Mouse (Mus musculus): ENCODE measurements around the gene Sfrp5. TPM values are rescaled to one million over a fixed set of nuclear protein-coding genes. Genes with fewer than 3 reads are reported as not detected.

Sfrp5 gene
- polyA plus RNA-seq, 1 experiment from 2014 or later, result 0.60 TPM

GRCm38 (mm10) chr19:42205201-42205600, 3.1 kb upstream of the Sfrp5 start:
- H3K4me1 ChIP-seq (replicated peaks; ENCODE audit: control insufficient read depth, insufficient read depth, low read length), result no peaks in the 10 kb centered on the region; the same call in 1 of the 2 replicates
- H3K36me3 ChIP-seq (ENCODE audit: control insufficient read depth, insufficient read depth, low read length), result no peaks in the 10 kb centered on the region
- H3K27me3 ChIP-seq (ENCODE audit: control insufficient read depth, insufficient read depth, low read depth, low read length), result peaks cover 37% of the 10 kb centered on the region
- WGBS, result 80% methylated on average over 8 of the region's 8 CpGs
- no peak overlapping the region for H3K9ac ChIP-seq (ENCODE audit: low read length)
- H3K4me3 ChIP-seq (ENCODE audit: low read length), result no peak overlapping the region
- no peak overlapping the region for H3K27ac ChIP-seq (ENCODE audit: low read length)
- ATAC-seq (ENCODE audit: low read depth), result no peak
- H3K9me3 ChIP-seq (ENCODE audit: control insufficient read depth, low read length), result no peaks in the 10 kb centered on the region
- no peak overlapping the region for H3K4me2 ChIP-seq (ENCODE audit: low read depth, low read length)

GRCm38 (mm10) chr19:42204306-42204705, 2.3 kb upstream of the Sfrp5 start:
- no peak for ATAC-seq (ENCODE audit: low read depth)
- H3K9me3 ChIP-seq (ENCODE audit: control insufficient read depth, low read length), result no peaks in the 10 kb centered on the region
- H3K27me3 ChIP-seq (ENCODE audit: control insufficient read depth, insufficient read depth, low read depth, low read length), result peaks cover 45% of the 10 kb centered on the region
- no peak overlapping the region for H3K4me3 ChIP-seq (ENCODE audit: low read length)
- H3K27ac ChIP-seq (ENCODE audit: low read length), result no peak overlapping the region
- 71% methylated on average over 4 of the region's 4 CpGs for WGBS
- H3K9ac ChIP-seq (ENCODE audit: low read length), result no peak overlapping the region
- no peaks in the 10 kb centered on the region; the same call in 1 of the 2 replicates for H3K4me1 ChIP-seq (replicated peaks; ENCODE audit: control insufficient read depth, insufficient read depth, low read length)
- H3K36me3 ChIP-seq (ENCODE audit: control insufficient read depth, insufficient read depth, low read length), result no peaks in the 10 kb centered on the region
- H3K4me2 ChIP-seq (ENCODE audit: low read depth, low read length), result no peak overlapping the region

- Histone ChIP-seq H3K27ac (ENCODE audit: low read length) (no peak overlapping the region), H3K9ac (ENCODE audit: low read length) (no peak overlapping the region), H3K4me1 (replicated peaks; ENCODE audit: control insufficient read depth, insufficient read depth, low read length) (no peaks in the 10 kb centered on the region; the same call in 1 of the 2 replicates), H3K4me2 (ENCODE audit: low read depth, low read length) (no peak overlapping the region; the same call in 1 of the 2 replicates), H3K36me3 (ENCODE audit: control insufficient read depth, insufficient read depth, low read length) (no peaks in the 10 kb centered on the region), H3K9me3 (ENCODE audit: control insufficient read depth, low read length) (no peaks in the 10 kb centered on the region), H3K27me3 (ENCODE audit: control insufficient read depth, insufficient read depth, low read depth, low read length) (peaks cover 53% of the 10 kb centered on the region), H3K4me3 (ENCODE audit: low read length) (no peak overlapping the region)
- WGBS, result 27% methylated on average over 8 of the region's 8 CpGs
- no peak for ATAC-seq (ENCODE audit: low read depth)
Measured at GRCm38 (mm10) chr19:42202467-42202866, 415 bp upstream of the Sfrp5 start.

- Histone ChIP-seq H3K9me3 (ENCODE audit: control insufficient read depth, low read length) (no peaks in the 10 kb centered on the region), H3K4me3 (ENCODE audit: low read length) (no peak overlapping the region), H3K9ac (ENCODE audit: low read length) (no peak overlapping the region), H3K4me1 (replicated peaks; ENCODE audit: control insufficient read depth, insufficient read depth, low read length) (peaks cover 8% of the 10 kb centered on the region; the same call in 1 of the 2 replicates), H3K4me2 (ENCODE audit: low read depth, low read length) (no peak overlapping the region), H3K27me3 (ENCODE audit: control insufficient read depth, insufficient read depth, low read depth, low read length) (peaks cover 44% of the 10 kb centered on the region), H3K36me3 (ENCODE audit: control insufficient read depth, insufficient read depth, low read length) (no peaks in the 10 kb centered on the region), H3K27ac (ENCODE audit: low read length) (no peak overlapping the region)
- WGBS, result 46% methylated on average over 11 of the region's 11 CpGs
- ATAC-seq (ENCODE audit: low read depth), result no peak
Measured at GRCm38 (mm10) chr19:42198026-42198425, 4.0 kb downstream of the Sfrp5 start.

- WGBS, result 51% methylated on average over 4 of the region's 4 CpGs
- no peak for ATAC-seq (ENCODE audit: low read depth)
- H3K27ac ChIP-seq (ENCODE audit: low read length), result peak overlapping the region; percentile 70
Measured at GRCm38 (mm10) chr19:42197066-42197465, 5.0 kb downstream of the Sfrp5 start.

GRCm38 (mm10) chr19:42196378-42196777, 5.7 kb downstream of the Sfrp5 start:
- Histone ChIP-seq H3K4me1 (replicated peaks; ENCODE audit: control insufficient read depth, insufficient read depth, low read length) (peaks cover 8% of the 10 kb centered on the region; the same call in 1 of the 2 replicates), H3K36me3 (ENCODE audit: control insufficient read depth, insufficient read depth, low read length) (peaks cover 6% of the 10 kb centered on the region), H3K27ac (ENCODE audit: low read length) (peak overlapping the region; percentile 70), H3K27me3 (ENCODE audit: control insufficient read depth, insufficient read depth, low read depth, low read length) (peaks cover 28% of the 10 kb centered on the region), H3K4me3 (ENCODE audit: low read length) (no peak overlapping the region), H3K4me2 (ENCODE audit: low read depth, low read length) (no peak overlapping the region), H3K9ac (ENCODE audit: low read length) (no peak overlapping the region), H3K9me3 (ENCODE audit: control insufficient read depth, low read length) (no peaks in the 10 kb centered on the region)
- 33% methylated on average over 4 of the region's 4 CpGs for WGBS
- ATAC-seq (ENCODE audit: low read depth), result peak; percentile 68

More at GRCm38 (mm10) chr19:42197066-42197465, 5.0 kb downstream of the Sfrp5 start:
- no peak overlapping the region for H3K4me3 ChIP-seq (ENCODE audit: low read length)
- H3K36me3 ChIP-seq (ENCODE audit: control insufficient read depth, insufficient read depth, low read length), result 0 out of 2 replicates have a peak, but pooled peaks cover 4% of the 10 kb centered on the region
- peaks cover 8% of the 10 kb centered on the region; the same call in 1 of the 2 replicates for H3K4me1 ChIP-seq (replicated peaks; ENCODE audit: control insufficient read depth, insufficient read depth, low read length)
- no peaks in the 10 kb centered on the region for H3K9me3 ChIP-seq (ENCODE audit: control insufficient read depth, low read length)
- H3K27me3 ChIP-seq (ENCODE audit: control insufficient read depth, insufficient read depth, low read depth, low read length), result peaks cover 35% of the 10 kb centered on the region
- no peak overlapping the region for H3K4me2 ChIP-seq (ENCODE audit: low read depth, low read length)
- H3K9ac ChIP-seq (ENCODE audit: low read length), result no peak overlapping the region

GRCm38 (mm10) chr19:42193311-42193710, 8.7 kb downstream of the Sfrp5 start:
- Histone ChIP-seq H3K27ac (ENCODE audit: low read length) (peak overlapping the region; percentile 36; the same call in 1 of the 2 replicates), H3K36me3 (ENCODE audit: control insufficient read depth, insufficient read depth, low read length) (peaks cover 12% of the 10 kb centered on the region), H3K27me3 (ENCODE audit: control insufficient read depth, insufficient read depth, low read depth, low read length) (no peaks in the 10 kb centered on the region), H3K4me2 (ENCODE audit: low read depth, low read length) (no peak overlapping the region), H3K4me3 (ENCODE audit: low read length) (no peak overlapping the region), H3K9me3 (ENCODE audit: control insufficient read depth, low read length) (no peaks in the 10 kb centered on the region), H3K9ac (ENCODE audit: low read length) (no peak overlapping the region), H3K4me1 (replicated peaks; ENCODE audit: control insufficient read depth, insufficient read depth, low read length) (peaks cover 8% of the 10 kb centered on the region; the same call in 1 of the 2 replicates)
- ATAC-seq (ENCODE audit: low read depth), result peak; percentile 65
- 51% methylated on average over 2 of the region's 2 CpGs for WGBS

- H3K36me3 ChIP-seq (ENCODE audit: control insufficient read depth, insufficient read depth, low read length), result peaks cover 20% of the 10 kb centered on the region
- H3K27me3 ChIP-seq (ENCODE audit: control insufficient read depth, insufficient read depth, low read depth, low read length), result no peaks in the 10 kb centered on the region
- no peak overlapping the region for H3K27ac ChIP-seq (ENCODE audit: low read length)
- peak; percentile 44; the same call in 1 of the 2 replicates for ATAC-seq (ENCODE audit: low read depth)
- no peak overlapping the region for H3K4me3 ChIP-seq (ENCODE audit: low read length)
- H3K4me2 ChIP-seq (ENCODE audit: low read depth, low read length), result no peak overlapping the region
- 16% methylated on average over 5 of the region's 5 CpGs for WGBS
- peaks cover 4% of the 10 kb centered on the region; the same call in 1 of the 2 replicates for H3K4me1 ChIP-seq (replicated peaks; ENCODE audit: control insufficient read depth, insufficient read depth, low read length)
- H3K9ac ChIP-seq (ENCODE audit: low read length), result no peak overlapping the region
- H3K9me3 ChIP-seq (ENCODE audit: control insufficient read depth, low read length), result no peaks in the 10 kb centered on the region
Measured at GRCm38 (mm10) chr19:42190494-42190893, 11.6 kb downstream of the Sfrp5 start.

GRCm38 (mm10) chr19:42189735-42190134, 12.3 kb downstream of the Sfrp5 start:
- Histone ChIP-seq H3K36me3 (ENCODE audit: control insufficient read depth, insufficient read depth, low read length) (peaks cover 27% of the 10 kb centered on the region), H3K27ac (ENCODE audit: low read length) (no peak overlapping the region), H3K4me1 (replicated peaks; ENCODE audit: control insufficient read depth, insufficient read depth, low read length) (peaks cover 4% of the 10 kb centered on the region; the same call in 1 of the 2 replicates), H3K4me2 (ENCODE audit: low read depth, low read length) (no peak overlapping the region), H3K4me3 (ENCODE audit: low read length) (no peak overlapping the region), H3K27me3 (ENCODE audit: control insufficient read depth, insufficient read depth, low read depth, low read length) (no peaks in the 10 kb centered on the region), H3K9me3 (ENCODE audit: control insufficient read depth, low read length) (no peaks in the 10 kb centered on the region), H3K9ac (ENCODE audit: low read length) (no peak overlapping the region)
- ATAC-seq (ENCODE audit: low read depth), result no peak
- 60% methylated on average over 4 of the region's 4 CpGs for WGBS
